21 mouse cellular contexts compared by ENCODE assay signal in genomic region chr8:108529421-108529820, GRCm38 (mm10).
DNase-seq lines count a peak whose midpoint lies in the region; ATAC-seq lines count a peak whose summit lies in the region.
"Had no signal": no experiment of that assay in that cellular context is flagged by ENCODE, and none has a peak within 500 bp of the region (broad histone marks: within the 10 kb centered on the region; RNA-seq: fewer than 3 reads in every experiment).

No protein-coding gene starts in this region.

- H3K4me2 ChIP-seq in midbrain, embryonic 11.5 days, result no peak overlapping the region

- H3K9me3 ChIP-seq in heart, embryonic 10.5 days, result no peaks in the 10 kb centered on the region
- H3K9me3 ChIP-seq in midbrain, embryonic 11.5 days (ENCODE audit: control insufficient read depth, low read length), result no peaks in the 10 kb centered on the region
- H3K9me3 ChIP-seq in midbrain, embryonic 10.5 days (replicated peaks), result no peaks in the 10 kb centered on the region

- no peak overlapping the region for H3K9ac ChIP-seq in midbrain, embryonic 11.5 days (ENCODE audit: low read length)

- H3K27me3 ChIP-seq in heart, embryonic 10.5 days (ENCODE audit: insufficient read depth, poor library complexity, severe bottlenecking), result no peaks in the 10 kb centered on the region
- no peaks in the 10 kb centered on the region for H3K27me3 ChIP-seq in midbrain, embryonic 11.5 days (ENCODE audit: control insufficient read depth, insufficient read depth, low read length)
- H3K27me3 ChIP-seq in midbrain, embryonic 10.5 days (ENCODE audit: low read depth, poor library complexity, severe bottlenecking), result no peaks in the 10 kb centered on the region
- H3K27me3 ChIP-seq: CH12.LX had no signal

- ATAC-seq in midbrain, embryonic 11.5 days (ENCODE audit: low FRiP score), result no peak
- ATAC-seq: activated CD4-positive, CD25-positive, alpha-beta regulatory T cell, adult 4 months; CD4-positive, CD25-positive, alpha-beta regulatory T cell, adult 4 months; Patski had no signal

- DNase-seq in heart, adult 11 months, result peak; percentile 58
- no peak for DNase-seq in heart, postnatal 4 days
- peak; percentile 67 for DNase-seq in heart, embryonic 10.5 days (ENCODE audit: low spot score)
- DNase-seq in heart, adult 8-10 months (ENCODE audit: low spot score), result no peak
- peak; percentile 49 for DNase-seq in midbrain, embryonic 11.5 days (ENCODE audit: low spot score, missing footprints)
- DNase-seq in midbrain, embryonic 10.5 days (ENCODE audit: low spot score), result no peak
- DNase-seq: adrenal gland, adult 2 months; adrenal gland, adult 8-10 months; adrenal gland, postnatal 10 days; adrenal gland, postnatal 14 days; adrenal gland, postnatal 25 days; adrenal gland, postnatal 36 days; B cell, adult 2 months; cerebellum, adult 11 months; cerebellum, adult 11-12 months; cerebellum, adult 18-20 months had no signal

- H3K36me3 ChIP-seq in heart, embryonic 10.5 days, result no peaks in the 10 kb centered on the region
- H3K36me3 ChIP-seq in midbrain, embryonic 11.5 days (ENCODE audit: control insufficient read depth, insufficient read depth, low read length), result no peaks in the 10 kb centered on the region
- no peaks in the 10 kb centered on the region for H3K36me3 ChIP-seq in midbrain, embryonic 10.5 days
- H3K36me3 ChIP-seq: G1E had no signal

- 90% methylated on average over 7 of the region's 7 CpGs for WGBS in heart, embryonic 10.5 days
- 90% methylated on average over 7 of the region's 7 CpGs for WGBS in midbrain, embryonic 11.5 days
- 93% methylated on average over 7 of the region's 7 CpGs for WGBS in midbrain, embryonic 10.5 days

- H3K4me3 ChIP-seq in heart, embryonic 10.5 days, result no peak overlapping the region
- H3K4me3 ChIP-seq in midbrain, embryonic 11.5 days (ENCODE audit: low read depth, low read length), result no peak overlapping the region
- H3K4me3 ChIP-seq in midbrain, embryonic 10.5 days, result no peak overlapping the region

- H3K4me1 ChIP-seq in heart, embryonic 10.5 days, result no peaks in the 10 kb centered on the region
- H3K4me1 ChIP-seq in midbrain, embryonic 11.5 days (ENCODE audit: control insufficient read depth, insufficient read depth, low read length), result no peaks in the 10 kb centered on the region
- H3K4me1 ChIP-seq in midbrain, embryonic 10.5 days, result no peaks in the 10 kb centered on the region

- H3K27ac ChIP-seq in heart, embryonic 10.5 days, result no peak overlapping the region
- H3K27ac ChIP-seq in midbrain, embryonic 11.5 days (ENCODE audit: low read depth, low read length), result no peak overlapping the region
- H3K27ac ChIP-seq in midbrain, embryonic 10.5 days (replicated peaks), result no peak overlapping the region

Comparison
In these comparisons a context has a peak if more than half of its experiments do, and no peak if none do; other contexts are left out.
1. DNase-seq: peak in heart, adult 11 months (single experiment), heart, embryonic 10.5 days (single experiment) and midbrain, embryonic 11.5 days (single experiment); none in heart, postnatal 4 days (single experiment), heart, adult 8-10 months (single experiment) and midbrain, embryonic 10.5 days (single experiment).